Mouse (Mus musculus): ENCODE measurements at regions not wholly inside any gene's neighbourhood (a gene's known extent, or its start where the extent isn't known, plus 50 kb on each side); places are given as distances from the start of the nearest gene placed in this dataset.

DNA sequence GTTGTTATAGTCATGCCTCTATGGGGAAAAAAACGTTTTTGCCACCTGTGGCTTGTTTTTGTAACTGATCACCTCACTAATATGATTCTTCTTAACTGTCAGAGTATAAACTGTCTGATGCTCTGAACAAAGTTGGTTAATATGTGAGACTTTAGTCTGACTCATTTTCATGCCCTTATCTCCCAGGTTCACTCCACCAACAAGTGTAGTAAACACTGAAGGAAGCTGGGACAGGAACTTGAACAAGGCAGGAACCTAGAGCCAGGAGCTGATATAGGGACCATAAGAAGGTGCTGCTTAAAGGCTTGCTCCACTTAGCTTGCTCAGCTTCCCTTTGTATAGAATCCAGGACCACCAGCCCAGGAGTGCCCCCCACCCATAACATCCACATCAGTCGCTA lies 124.0 kb upstream of the Itga4 start:
- TF ChIP-seq CTCF (IDR thresholded peaks at IDR 0.05; ENCODE audit: low read depth), result no peak
- peak; percentile 36; the same call in 1 of the 2 replicates for TF ChIP-seq EP300 (IDR thresholded peaks at IDR 0.05; ENCODE audit: low read depth)

All from liver, embryonic 14.5 days (tissue).